Mouse (Mus musculus): ENCODE measurements around the gene Epha3.

Epha3 gene

DNA sequence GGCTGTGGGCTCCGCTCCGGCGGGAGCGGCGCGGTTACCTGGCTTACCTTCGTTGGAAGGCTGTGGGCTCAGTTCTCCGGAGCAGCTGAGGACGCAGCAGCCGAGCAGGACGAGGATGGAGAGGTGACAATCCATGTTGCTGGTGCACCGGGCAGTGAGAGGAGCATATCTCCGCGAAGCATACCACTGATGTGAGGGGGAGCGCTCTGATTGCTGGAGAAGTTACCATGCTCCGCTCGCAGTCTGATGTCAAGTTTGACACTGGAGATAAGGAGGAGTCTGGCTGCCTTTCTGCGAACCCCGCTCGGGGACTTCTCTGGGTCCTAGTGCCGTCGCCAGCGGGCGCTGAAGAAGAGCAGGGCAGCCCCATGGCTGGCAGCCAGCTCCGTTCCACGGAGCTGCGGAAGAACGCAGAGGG lies at the start of gene Epha3:
Gene Epha3 (minus strand): TSS at position 263 of the 418 bp plus-strand sequence.
- DNase-seq = peak; percentile 67

DNA sequence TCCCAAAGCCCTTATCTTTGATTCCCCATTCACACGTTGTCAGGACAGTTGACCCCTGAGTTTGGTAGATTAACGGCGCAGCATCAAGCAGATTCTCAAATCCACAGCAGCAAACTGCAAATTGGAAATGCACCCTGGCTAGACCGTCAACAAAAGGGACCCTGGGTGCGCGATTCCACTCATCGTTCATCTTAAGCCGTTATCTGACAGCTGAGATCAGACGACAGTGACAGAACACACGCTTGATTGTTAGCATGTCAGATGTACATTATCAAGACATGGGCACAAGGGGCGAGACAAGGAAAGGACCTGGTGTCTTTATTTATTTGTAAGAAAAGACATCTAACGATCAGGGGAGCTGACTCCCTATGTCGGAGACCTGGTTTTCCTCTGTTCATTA lies 39.5 kb upstream of the Epha3 start:
- no peak for DNase-seq

DNA sequence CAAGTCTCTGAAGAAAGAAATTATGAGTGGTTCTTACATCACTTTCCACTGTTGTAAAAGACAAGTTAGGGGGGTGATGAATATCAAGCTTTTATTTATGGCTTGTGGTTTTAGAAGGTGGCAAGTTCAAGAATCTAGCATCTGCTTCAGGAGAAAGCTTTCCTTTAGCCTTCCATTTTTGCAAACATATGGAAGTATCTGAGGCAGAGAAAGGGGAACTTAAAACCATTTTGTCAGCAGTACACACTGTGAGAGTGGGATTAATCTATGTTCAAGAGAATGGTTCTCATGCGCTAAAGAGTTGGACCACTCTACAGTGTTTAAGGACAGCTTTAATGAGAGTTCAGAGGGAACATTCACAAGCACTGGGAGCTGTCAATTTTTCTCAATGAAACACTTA lies 17.2 kb upstream of the Epha3 start:
- no peak for DNase-seq

DNA sequence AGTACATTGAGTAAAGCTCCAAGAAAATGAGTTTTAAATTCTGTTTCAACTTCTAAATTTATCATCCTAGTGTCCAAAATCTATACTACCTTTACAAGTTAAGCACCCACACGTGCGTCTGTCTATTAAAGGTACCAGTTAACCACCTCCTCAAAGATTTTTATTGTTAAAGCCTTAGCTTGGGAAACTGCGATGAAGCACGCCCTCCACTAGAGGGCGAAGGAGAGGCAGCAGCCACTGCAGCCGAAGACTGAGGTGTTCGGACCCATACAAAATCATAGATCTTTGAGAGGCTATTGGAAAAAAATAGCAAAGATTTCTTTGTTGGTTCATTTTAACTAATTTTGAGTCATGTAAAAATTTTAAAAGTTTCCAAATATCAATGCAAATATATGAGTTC lies 8.3 kb upstream of the Epha3 start:
- peak; percentile 19 for DNase-seq

DNA sequence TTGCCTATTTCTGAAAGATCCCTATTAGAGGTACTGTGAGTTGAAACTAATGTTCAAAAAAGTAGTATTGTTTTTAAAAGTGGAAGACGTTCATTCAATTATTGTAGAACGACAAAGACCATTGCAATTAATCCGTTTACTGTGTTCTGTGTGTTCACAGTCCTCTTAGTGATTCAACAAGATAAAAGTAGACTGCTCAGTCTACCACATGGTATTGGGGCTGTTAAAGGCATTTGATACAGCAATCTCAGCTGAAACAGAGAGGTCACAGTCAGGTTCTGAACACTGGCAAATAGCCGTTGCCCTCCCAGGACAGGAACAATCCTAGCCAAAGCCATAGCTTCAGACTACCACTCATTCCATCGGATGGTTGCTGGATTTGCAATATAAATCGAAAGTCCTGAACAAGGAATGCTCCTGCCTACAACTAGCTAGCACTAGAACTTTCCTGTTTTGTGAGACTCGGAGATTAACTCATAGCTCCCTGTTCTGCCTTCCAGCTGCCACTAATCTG lies 545 bp upstream of the Epha3 start:
- no peak for DNase-seq

DNA sequence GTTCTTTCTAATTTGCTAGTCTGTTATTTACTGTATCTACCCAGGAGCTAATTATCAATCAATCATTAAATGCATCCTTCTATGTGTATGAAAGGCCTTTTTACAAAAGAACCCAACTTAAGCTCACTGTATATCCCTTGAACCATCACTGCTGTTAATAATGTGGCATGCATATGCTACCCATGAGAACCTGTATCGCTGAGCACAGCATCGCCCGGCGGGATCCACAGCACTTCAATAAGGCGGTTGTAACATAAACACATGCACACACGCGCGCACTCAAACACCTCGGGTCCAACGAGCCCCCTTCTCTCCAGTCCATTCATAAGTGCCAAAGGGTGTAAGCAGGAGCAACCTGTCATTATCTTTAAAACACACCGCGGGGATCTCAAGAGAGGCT lies 794 bp downstream of the Epha3 start:
- no peak for DNase-seq

DNA sequence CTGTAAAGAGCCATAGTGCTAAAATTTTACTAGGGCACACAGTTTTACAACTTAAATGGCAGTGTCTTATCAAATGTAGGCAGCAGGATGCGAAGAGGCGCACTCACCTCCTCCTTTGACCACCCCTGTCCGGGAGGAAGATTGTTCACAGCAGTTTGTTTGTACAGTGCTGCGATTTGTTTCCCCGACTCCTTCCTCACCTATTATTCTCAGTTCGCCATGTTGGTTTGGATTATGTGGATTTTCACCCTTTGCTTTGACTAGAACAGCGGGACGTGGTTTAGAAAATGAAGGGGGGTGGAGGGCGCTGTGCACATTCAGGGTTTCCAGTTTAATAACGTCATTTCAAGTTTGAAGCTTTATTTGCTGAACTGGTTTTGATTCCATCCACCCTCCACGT lies 6.4 kb downstream of the Epha3 start:
- peak; percentile 1 for DNase-seq

DNA sequence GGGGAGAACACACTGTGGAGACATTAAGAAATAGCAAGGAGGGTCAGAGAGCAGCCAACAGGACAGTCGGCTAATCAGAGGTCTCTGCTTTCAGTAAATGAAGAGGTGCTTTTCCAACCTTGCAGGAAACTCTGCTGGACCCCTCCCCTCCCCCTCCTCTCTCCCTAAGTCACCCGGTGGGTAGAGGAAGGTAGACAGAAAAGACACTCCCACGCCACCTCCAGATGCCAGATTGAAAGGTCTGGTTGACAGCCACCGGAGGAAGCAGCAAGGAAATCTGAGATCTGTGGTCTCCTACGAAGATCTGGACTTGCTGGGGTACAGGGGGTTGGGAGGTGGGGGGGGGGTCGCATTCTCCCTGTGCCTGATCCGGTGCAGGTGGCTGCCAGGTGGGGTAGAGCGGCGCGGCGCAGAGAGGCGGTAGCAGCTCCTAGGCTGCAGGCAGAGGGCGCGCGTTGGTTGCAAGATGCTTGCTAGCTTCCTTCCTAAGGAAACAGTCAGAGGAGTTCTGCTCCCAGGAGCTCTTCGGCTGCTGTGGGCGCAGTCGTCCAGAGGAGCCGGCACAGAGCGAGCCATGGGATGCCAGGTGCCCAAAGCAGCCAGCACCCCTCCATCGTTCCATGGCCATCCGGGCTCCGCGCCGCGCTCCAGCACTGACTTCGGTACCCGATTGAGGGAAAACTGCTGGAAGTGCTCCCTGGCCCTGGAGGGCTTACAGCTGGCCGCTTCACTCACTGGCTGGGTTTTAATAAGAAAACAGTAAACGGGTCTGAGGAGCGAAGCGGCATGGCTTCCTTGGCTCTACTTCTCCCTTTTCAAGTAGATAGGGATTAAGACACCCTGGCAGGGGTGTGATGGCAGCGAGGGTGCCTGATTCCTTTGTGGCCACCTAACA lies 7.1 kb downstream of the Epha3 start:
- peak; percentile 63 for DNase-seq

DNA sequence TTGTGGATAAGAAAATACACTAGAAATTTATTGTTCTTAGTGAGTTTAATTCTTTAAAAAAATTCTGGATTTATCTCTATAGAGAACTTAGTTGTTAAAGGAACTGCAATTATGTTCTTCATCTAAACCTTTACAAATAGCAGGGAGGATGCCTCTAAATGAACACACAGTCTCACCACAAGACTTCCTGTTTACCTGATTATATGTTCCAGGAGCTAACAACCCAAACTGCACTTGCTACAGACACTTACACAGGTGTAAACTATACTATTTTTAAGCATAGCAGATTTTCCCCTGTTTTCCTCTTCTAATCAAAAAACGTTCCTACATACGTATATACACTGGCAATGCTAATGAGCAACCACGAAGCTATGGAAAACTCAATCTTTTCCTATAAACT lies 13.7 kb downstream of the Epha3 start:
- no peak for DNase-seq

DNA sequence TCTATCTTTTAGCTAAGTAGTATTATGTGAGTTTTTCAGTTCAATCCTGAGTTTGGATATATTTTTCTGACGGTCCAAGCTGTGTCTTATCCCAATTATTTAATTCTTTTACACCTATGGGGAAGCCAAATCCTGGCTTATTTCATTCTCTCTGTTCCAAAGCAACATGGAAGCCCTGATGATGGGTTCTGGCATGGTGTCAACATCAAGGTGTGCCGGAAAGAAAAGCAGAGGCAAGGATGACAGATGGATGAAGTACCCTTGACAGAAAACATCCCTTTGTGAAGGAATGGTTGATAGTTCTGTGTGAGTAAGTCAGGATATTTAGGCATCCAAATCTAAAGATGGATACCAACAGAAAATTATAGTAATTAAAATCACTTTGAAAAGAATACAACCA lies 21.1 kb downstream of the Epha3 start:
- DNase-seq = no peak

DNA sequence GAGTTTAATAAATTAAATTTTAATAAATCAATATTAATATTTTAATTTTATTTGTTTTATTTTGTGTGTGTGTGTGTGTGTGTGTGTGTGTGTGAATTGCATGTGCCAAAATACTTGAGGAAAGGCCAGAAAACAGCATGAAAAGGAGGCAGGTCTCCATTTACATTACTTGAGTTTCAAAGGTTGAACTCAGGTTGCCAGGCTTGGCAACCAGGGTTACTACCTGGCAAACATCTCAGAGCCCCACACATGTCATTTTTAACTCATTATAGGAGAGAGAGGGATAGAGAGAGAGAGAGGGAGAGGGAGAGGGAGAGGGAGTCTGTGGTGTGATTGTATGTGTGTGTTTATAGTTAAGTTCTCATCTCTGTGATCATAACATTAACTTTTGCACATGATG lies 26.5 kb downstream of the Epha3 start:
- DNase-seq = no peak

DNA sequence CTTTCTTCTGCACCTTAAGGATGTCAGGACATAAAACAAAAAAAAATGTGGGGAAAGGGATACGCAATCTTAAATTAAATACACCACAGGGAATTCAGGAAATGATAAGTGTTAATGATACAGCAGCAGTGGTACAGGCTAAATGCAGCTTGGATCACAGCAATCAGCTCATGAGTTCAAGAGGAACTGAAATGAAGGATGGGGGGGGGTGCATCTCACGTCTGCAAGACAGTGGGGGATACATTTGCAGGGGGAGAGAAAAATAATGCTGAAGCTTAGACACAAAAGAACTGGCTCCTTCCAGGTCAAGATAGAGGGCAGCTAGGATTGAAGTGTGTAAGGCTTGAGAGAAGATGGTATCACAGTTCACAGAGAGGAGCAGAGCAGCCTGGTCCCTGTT lies 42.8 kb downstream of the Epha3 start:
- no peak for DNase-seq

DNA sequence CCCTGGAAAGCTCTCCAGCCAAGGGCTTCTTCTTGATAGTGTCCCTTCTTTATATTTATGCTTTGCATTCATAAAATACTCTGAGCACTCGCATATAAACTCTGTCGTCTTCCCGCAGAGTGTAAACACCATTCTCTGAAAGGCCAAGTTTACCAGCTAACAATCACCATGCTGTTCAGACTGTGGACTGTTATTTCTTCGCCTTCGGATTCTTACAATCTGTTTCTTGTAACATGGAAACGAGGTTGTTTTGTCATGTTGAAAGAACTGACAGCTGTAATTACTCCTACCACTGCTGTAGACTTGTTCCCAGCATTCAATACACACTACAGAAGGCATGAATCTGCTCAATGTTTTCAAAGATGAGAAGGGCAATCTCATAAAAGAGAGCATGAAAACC lies 46.4 kb downstream of the Epha3 start:
- no peak for DNase-seq

DNA sequence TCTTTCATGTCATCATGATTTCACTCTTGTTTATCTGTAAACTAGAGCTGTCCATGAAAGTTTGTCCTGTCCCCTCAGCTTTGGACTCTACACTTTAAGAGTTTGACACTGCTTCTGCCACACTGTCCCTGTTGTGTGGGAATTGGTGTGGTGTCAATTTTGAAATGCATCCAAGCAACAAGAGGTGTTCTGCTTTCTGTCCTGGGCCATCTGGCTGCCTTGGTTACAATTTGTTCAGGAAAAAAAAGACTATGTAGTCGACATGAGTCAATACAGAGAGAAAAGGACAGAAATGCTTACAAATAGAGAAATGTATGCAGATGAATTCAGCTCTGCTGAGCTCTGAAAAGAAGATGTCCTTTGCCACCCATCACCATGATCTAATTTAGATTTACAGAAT lies 47.3 kb downstream of the Epha3 start:
- DNase-seq = no peak

DNA sequence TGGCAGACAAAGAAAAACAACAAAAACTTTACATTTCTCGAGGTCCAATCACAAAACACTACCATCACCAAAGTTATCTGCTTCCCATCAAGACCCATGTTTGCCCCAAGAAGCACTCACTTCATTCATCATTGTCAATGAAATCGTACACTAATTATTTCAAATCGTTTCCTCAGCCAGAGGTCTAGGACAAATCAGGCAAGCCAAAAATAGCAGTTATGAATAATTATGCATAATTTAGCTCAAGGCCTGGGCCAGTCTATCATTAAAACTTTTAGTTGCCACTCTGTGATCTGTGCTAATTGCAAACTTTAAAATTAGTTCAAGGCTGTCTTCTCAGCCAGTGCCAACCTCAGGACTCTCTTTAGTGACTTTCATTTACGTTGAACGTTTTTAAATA lies 54.1 kb downstream of the Epha3 start:
- no peak for DNase-seq

DNA sequence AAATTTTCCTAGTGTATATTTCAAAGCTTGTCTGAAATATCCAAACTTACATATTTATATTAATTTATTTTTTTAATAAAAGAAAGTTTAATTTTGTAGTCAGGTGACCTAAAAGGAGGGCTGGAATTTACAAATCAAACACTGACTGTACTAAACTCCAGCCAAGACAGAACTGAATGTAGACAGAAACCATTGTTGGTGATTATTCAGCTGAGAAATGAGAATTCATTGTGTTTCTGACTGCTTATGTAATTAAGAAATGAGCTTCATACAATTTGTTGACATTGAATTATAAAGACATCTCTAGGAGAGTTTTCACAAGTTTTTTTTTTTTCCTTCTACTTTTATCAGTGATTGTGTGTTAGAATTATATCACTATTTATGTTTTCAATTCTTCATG lies 55.0 kb downstream of the Epha3 start:
- no peak for DNase-seq

DNA sequence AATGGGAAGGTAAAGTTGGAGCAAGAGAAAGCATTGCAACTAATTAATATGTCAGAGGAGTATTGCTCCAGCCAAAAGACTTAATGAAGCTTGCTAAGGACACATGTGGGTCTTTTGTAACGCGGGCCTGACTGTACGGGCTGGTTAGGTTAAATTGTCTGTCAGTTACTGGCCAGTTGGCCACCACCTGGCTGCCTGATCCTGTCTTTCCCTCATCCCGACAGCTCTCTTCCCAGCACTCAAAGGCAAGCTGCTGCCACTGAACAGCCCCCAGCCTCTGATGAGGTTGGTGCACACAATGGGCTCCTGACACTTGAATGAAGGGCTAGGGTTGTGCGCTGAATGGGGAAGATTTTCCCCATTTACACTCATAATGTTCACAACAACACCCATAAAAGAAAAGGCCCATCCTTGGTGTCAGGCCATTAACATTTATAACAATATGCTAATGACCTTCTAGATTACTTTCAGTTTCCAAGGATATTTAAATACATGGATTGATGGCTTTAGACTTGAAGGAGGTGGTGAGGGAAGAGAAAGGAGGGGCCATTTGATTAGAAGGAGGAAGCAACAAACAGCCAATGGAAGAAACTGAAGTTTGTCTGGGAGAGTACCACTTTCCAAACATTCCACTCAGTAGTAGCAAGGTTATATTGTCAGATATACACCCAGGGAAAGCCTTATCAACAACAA lies 57.4 kb downstream of the Epha3 start:
- DNase-seq = no peak

DNA sequence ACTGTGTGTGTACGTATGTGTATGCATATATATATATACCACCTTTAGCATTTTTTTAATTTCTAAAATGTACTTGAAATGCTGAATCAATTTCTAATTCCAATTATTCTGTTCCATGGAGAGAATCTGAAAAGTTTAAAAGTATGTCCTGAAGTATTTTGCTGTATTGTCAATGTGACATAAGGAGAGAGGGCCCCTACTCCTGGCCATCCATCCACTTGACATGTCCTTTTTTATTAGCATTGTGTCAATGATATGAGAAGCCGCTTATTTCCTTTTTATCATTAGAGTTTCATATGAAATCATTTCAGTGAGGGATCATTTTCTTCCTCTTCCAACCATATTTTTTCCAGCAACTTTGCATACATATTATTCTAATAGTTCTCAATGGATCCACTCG lies 58.0 kb downstream of the Epha3 start:
- no peak for DNase-seq

DNA sequence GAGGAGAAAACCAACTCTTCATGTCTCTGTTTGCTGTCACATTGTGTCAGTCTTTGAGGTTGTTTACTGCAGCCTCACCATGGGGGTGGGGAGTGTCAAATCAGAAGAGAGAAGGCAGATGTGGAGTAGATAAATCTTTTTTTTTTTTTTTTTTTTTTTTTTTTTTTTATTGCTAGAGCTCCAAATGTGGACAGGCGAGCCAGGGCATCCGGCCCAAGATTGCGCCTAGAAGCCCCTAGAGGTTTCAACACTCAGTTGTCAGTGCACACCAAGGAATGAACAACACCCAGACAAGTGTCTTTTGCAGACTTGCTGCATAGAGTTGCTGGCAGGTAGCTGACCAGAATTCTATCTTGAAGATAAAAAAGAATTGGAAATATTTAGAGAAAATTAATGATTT lies 62.5 kb downstream of the Epha3 start:
- peak; percentile 7 for DNase-seq

DNA sequence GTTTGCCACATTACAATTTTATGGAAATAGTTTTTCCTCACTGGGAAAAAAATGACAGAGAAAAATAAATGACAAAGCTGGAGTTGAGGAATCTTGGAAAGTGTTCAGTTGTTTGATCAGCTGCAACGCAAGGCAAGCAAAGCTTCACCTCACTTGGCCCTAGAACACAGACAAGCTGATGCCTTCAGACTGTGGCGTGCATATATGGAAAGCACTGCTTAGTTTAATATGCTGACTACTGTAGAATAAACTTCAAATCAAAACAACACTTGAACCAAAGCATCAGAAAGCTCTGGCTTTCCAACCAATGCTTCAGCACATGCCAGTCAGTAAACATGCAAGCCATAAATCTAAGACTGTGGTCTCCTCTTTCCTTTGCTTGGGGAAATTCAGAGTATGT lies 65.6 kb downstream of the Epha3 start:
- DNase-seq = no peak

DNA sequence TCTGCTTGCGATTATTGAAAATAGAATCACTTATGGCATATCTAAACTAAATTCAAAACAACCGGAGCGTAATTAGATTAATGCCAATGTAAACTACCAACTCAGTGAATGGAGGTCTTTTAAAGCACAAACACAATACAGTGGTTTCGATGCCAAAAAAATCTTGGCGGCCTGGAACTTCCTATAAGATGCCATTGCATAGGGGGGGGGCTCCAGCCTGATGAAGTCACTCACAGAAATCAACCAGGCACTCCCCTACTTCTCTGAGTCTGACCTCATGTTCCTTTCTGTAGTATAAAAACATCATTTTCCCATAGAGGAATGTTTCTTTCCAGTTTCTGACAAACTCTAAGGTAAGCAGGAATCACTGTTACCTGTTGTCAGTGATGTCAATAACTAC lies 69.7 kb downstream of the Epha3 start:
- DNase-seq = no peak

DNA sequence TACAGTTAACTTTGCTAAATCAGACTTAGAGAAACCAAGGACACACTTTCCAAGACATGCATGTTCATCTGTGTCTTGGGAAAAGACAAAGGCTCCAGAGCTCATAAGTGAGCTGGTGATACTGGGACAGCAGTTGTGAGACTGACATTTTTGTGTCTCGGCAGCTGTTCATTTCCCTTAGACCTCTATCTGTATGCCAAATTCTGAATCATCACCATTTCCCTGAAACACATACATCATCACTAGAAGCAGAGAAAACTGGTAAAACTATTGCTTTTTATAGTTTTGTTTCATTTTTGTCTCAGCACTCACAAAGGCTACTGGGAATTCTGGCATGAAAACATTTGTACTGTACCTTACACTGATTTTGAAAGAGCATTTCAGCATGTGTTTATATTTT lies 70.2 kb downstream of the Epha3 start:
- no peak for DNase-seq

DNA sequence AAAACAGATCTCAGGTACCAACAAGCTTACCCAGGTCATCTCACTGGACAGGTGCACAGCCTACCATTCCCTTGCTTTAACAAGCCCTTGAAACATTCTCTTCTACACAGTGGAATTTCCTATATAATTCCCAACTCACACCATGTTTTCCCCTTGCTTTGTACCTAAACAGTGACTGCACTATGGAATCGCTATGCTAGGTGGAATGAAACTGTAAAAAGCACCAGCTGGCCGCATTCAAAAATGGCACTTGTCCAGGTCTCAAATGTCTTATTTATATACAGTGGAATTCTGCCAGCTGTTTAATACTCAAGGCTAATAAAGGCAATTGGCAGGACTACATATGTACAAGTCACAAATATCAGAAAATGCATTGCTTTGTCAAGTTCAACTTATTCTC lies 71.9 kb downstream of the Epha3 start:
- DNase-seq = no peak

DNA sequence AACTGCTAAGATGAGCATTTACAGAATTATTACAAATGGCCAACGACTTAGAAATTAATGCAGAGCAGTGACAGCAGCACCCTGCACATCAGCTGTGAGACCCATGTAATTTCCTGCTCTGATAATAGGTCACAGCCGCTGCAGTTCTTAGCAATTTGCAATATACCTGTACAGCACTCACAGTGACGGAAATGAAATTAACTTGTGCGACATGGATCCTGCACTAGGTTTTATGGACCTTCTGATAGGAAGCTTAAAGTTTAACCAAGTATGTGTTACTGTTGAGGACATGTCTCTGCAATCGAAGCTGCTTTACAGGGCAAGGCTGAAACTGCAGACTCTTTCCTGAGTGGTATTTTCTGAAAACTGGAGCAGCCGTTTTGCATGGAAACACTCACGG lies 80.4 kb downstream of the Epha3 start:
- no peak for DNase-seq
